Mouse (Mus musculus) brain, embryonic 14.5 days (tissue): Measurements from ENCODE around the gene H1fx.

Experiments
- CTCF ChIP-seq: fragments of 200-500 bp; IDR thresholded peaks from 2 replicates; pipeline ENCODE4 v1.5.1; 2012; ENCODE audit warnings: inconsistent platforms, mild to moderate bottlenecking, moderate library complexity, borderline replicate concordance; ENCODE audit not compliant: insufficient read depth, insufficient read length; ENCODE audit errors: extremely low read depth
- POLR2A ChIP-seq: fragments of 200-500 bp; IDR thresholded peaks from 2 replicates; pipeline ENCODE4 v1.6.1; 2012; ENCODE audit warnings: mild to moderate bottlenecking, inconsistent platforms, borderline replicate concordance; ENCODE audit not compliant: poor library complexity, insufficient read depth, insufficient read length, severe bottlenecking; ENCODE audit errors: extremely low read depth

DNA sequence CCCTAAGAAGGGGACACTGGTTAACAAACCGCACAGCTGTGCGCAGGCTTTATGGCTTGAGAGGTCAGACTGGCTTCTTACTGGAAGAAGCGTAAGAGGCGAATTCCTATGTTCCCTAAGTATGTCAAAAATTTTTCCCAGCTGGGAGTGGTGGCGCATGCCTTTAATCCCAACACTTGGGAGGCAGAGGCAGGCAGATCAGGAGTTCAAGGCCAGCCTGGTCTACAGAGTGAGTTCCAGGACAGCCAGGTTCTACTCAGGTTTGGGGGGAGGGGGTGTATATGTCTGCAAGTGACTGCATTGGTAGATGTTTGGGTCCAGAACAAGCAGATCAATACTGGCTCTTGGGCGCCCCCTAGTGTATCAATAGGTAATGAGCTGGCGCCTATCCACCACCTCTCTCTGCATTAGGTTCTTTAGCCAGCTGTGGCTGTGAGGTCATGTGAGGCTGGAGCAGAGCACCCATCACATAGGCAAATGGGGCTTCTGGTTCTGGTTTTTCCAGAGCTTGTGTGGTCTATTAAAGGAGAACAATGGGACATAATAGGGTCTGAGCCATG is 16.3 kb upstream of the H1fx start:
- peak; percentile 81 for TF ChIP-seq CTCF
- TF ChIP-seq POLR2A, result no peak
